Mouse (Mus musculus): ENCODE data around the gene Zfp740. TPM values are rescaled to one million over a fixed set of nuclear protein-coding genes. Genes with fewer than 3 reads are reported as not detected.
A peak's percentile ranks its signal among the peaks of the same experiment; 100 is the strongest.

Gene Zfp740
- polyA plus RNA-seq, 1 experiment from 2014 or later: 64.1 TPM

DNA sequence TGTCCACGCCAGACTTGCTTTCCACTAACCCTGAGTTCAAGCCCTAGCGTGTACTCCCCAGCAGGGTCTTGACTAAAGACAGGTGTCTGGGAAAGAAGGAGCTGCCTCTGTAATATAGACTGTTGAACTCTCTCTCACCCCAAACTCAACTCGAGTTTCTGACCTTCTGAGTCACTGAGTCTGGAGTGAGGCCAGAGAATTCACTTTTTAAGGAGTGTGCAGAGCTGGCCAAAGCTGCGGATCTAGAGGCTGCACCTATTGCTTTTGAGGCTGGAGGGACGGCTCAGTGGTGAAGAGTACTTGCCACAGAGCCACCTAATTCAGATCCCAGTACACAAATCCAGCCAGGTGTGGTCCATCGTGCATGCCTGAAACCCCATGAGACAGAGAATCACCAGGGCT is 35.4 kb upstream of the Zfp740 start:
- peak; percentile 65 for ATAC-seq (ENCODE audit: insufficient read depth)
- Histone ChIP-seq H3K27me3 (ENCODE audit: insufficient read depth, low read length) (no peaks in the 10 kb centered on the region), H3K9ac (no peak overlapping the region), H3K4me1 (ENCODE audit: insufficient read depth) (peaks cover 4% of the 10 kb centered on the region; the same call in 1 of the 2 replicates), H3K36me3 (ENCODE audit: insufficient read depth) (no peaks in the 10 kb centered on the region), H3K4me3 (ENCODE audit: low read depth, low read length) (no peak overlapping the region), H3K27ac (ENCODE audit: low read depth) (peak overlapping the region; percentile 19; the same call in 1 of the 2 replicates), H3K4me2 (no peak overlapping the region), H3K9me3 (ENCODE audit: low read depth, low read length) (no peaks in the 10 kb centered on the region)
- DNase-seq: peak; percentile 82
- 18% methylated on average over 6 of the region's 6 CpGs for WGBS
- no peak for TF ChIP-seq CTCF (IDR thresholded peaks at IDR 0.05; ENCODE audit: low read depth)

DNA sequence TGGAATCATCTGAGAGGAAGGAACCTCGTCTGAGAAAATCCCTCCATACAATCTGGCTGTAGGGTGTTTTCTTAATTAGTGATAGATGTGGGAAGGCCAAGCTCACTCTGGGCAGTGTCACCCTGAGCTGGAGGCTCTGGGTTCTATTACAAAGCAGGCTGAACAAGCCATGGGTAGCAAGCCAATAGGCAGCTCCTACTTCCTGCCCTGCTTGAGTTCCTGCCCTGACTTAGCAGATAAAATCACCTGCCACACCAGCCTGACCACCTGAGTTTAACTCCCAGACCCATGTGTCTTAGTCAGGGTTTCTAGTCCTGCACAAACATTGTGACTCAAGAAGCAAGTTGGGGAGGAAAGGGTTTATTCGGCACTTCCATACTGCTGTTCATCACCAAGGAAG is 34.0 kb upstream of the Zfp740 start:
- Histone ChIP-seq H3K27ac (ENCODE audit: low read depth) (no peak overlapping the region), H3K9me3 (ENCODE audit: low read depth, low read length) (no peaks in the 10 kb centered on the region), H3K27me3 (ENCODE audit: insufficient read depth, low read length) (no peaks in the 10 kb centered on the region), H3K36me3 (ENCODE audit: insufficient read depth) (no peaks in the 10 kb centered on the region), H3K4me3 (ENCODE audit: low read depth, low read length) (no peak overlapping the region), H3K9ac (no peak overlapping the region), H3K4me1 (ENCODE audit: insufficient read depth) (peaks cover 4% of the 10 kb centered on the region; the same call in 1 of the 2 replicates), H3K4me2 (no peak overlapping the region)
- WGBS: 48% methylated on average over 2 of the region's 2 CpGs
- DNase-seq (no peak), ATAC-seq (ENCODE audit: insufficient read depth) (no peak)
- TF ChIP-seq CTCF (IDR thresholded peaks at IDR 0.05; ENCODE audit: low read depth): no peak

DNA sequence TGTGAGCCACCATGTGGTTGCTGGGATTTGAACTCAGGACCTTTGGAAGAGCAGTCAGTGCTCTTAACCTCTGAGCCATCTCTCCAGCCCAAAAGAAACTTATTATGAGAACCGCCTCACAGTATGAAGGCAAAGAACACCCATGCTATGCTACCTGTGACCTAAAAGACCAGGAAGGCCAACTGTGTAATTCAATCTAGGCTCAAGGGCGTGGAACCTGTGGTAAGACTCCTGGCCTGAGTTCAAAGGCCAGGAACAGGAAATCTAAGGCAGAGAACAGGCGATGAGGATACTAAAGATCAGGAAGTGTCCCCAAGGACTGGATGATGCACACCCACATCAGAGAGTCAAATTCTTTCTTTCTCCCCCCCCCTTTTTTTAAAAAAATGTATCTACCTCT is 29.5 kb upstream of the Zfp740 start:
- Histone ChIP-seq H3K4me2 (no peak overlapping the region), H3K9ac (no peak overlapping the region), H3K9me3 (ENCODE audit: low read depth, low read length) (no peaks in the 10 kb centered on the region), H3K36me3 (ENCODE audit: insufficient read depth) (peaks cover 17% of the 10 kb centered on the region; the same call in 1 of the 2 replicates), H3K27me3 (ENCODE audit: insufficient read depth, low read length) (no peaks in the 10 kb centered on the region), H3K4me3 (ENCODE audit: low read depth, low read length) (no peak overlapping the region), H3K27ac (ENCODE audit: low read depth) (no peak overlapping the region), H3K4me1 (ENCODE audit: insufficient read depth) (no peaks in the 10 kb centered on the region)
- DNase-seq (no peak), ATAC-seq (ENCODE audit: insufficient read depth) (no peak)
- no peak for TF ChIP-seq CTCF (IDR thresholded peaks at IDR 0.05; ENCODE audit: low read depth)
- WGBS: 85% methylated on average over 3 of the region's 3 CpGs

DNA sequence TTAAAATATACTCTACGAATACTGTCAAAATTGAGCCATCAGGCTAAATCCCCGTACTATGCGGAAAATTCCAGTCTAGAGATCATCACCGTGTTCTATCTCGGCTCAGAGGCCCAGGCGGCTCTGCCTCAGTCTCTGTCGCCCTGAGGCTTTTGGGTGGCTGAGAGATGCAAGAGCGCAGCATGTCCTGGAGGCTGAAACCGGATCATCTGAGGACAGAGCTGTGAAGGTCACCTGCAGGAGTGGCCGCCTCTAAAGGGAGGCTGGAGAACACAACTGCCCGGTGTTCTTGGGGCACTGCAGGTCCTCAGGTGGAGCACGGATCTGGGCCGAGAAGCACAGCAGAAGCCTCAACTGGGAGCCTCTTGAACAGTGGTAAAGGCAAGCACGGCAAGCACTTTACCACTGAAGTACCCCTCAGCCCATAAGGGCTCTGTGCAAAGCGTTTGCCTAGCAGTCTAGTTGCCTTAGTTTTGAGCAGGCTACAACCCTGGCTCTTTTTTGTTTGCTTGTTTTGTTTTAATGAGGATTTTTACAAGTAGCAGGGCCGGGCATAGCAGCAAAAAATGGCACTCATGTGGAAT is 27.2 kb upstream of the Zfp740 start:
- DNase-seq: no peak
- TF ChIP-seq CTCF (IDR thresholded peaks at IDR 0.05; ENCODE audit: low read depth): no peak
- Histone ChIP-seq H3K27me3 (ENCODE audit: insufficient read depth, low read length) (no peaks in the 10 kb centered on the region), H3K36me3 (ENCODE audit: insufficient read depth) (peaks cover 27% of the 10 kb centered on the region; the same call in 1 of the 2 replicates), H3K4me1 (ENCODE audit: insufficient read depth) (no peaks in the 10 kb centered on the region), H3K9ac (no peak overlapping the region), H3K27ac (ENCODE audit: low read depth) (no peak overlapping the region), H3K4me3 (ENCODE audit: low read depth, low read length) (no peak overlapping the region), H3K4me2 (no peak overlapping the region), H3K9me3 (ENCODE audit: low read depth, low read length) (no peaks in the 10 kb centered on the region)
- ATAC-seq (ENCODE audit: insufficient read depth): no peak
- 74% methylated on average over 16 of the region's 16 CpGs for WGBS

DNA sequence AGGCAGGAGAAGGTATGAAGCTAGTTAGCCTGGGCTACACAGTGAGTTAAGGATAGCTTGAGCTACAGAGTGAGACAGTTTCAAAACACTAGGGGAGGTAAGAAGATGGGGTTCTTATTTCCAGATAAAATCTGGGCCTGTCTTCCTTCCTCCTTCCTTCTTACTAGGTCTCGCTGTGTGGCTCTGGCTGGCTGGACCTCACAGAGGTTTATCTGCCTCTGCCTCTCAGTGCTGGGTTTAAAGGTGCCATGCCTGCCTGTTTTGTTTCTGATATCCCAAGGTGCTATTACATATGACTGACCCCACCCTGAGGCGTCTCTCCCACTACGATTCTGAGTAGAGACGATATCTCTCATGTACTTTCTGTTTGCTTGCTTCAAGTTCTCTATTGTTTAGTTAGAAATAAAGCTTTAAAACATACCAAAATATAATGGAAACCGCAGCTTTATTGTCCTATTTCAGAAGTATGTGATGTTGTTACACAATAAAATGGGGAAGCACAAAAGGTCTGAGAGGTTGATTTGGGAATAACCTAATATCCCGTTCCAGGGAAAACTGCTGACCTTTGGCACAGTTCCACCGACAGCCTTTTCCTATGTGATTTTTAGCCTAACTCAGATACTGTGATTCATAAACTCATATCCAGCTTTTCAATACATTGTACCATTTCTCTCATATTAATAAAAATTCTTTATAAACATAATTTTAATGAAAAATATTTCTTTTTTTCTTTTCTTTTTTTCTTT is 26.3 kb upstream of the Zfp740 start:
- ATAC-seq (ENCODE audit: insufficient read depth) (no peak), DNase-seq (no peak)
- no peak overlapping the region for H3K27ac ChIP-seq (ENCODE audit: low read depth)
- no peaks in the 10 kb centered on the region for H3K4me1 ChIP-seq (ENCODE audit: insufficient read depth)
- no peak overlapping the region for H3K4me3 ChIP-seq (ENCODE audit: low read depth, low read length)
- 80% methylated on average over 7 of the region's 7 CpGs for WGBS
- TF ChIP-seq CTCF (IDR thresholded peaks at IDR 0.05; ENCODE audit: low read depth): no peak
- H3K4me2 ChIP-seq: no peak overlapping the region
- no peak overlapping the region for H3K9ac ChIP-seq
- H3K27me3 ChIP-seq (ENCODE audit: insufficient read depth, low read length): no peaks in the 10 kb centered on the region
- peaks cover 27% of the 10 kb centered on the region; the same call in 1 of the 2 replicates for H3K36me3 ChIP-seq (ENCODE audit: insufficient read depth)
- no peaks in the 10 kb centered on the region for H3K9me3 ChIP-seq (ENCODE audit: low read depth, low read length)

DNA sequence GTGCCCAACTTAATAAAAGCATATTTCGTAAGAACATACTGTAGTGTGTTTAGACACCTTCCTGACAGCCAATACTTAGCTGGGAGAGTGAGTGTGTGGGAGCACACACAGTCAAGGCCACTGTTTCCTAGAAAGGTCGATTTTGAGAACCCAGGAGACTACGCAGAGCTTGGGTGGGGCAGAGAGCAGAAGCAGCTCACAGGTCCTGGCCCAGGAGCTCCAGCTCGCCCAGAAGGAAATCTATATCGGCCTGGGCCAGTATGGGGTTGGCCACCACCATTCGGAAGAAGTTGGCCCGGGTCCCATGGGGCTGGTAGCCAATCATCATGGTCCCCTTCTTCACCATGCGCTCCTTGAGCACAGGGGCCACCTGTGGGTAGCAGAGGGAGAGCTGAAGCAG is 25.6 kb upstream of the Zfp740 start:
- no peak for DNase-seq
- no peak for TF ChIP-seq CTCF (IDR thresholded peaks at IDR 0.05; ENCODE audit: low read depth)
- Histone ChIP-seq H3K4me2 (no peak overlapping the region), H3K27ac (ENCODE audit: low read depth) (no peak overlapping the region), H3K4me1 (ENCODE audit: insufficient read depth) (no peaks in the 10 kb centered on the region), H3K36me3 (ENCODE audit: insufficient read depth) (peaks cover 27% of the 10 kb centered on the region; the same call in 1 of the 2 replicates), H3K9me3 (ENCODE audit: low read depth, low read length) (no peaks in the 10 kb centered on the region), H3K9ac (no peak overlapping the region), H3K27me3 (ENCODE audit: insufficient read depth, low read length) (no peaks in the 10 kb centered on the region), H3K4me3 (ENCODE audit: low read depth, low read length) (no peak overlapping the region)
- ATAC-seq (ENCODE audit: insufficient read depth): no peak; the same call in 1 of the 2 replicates
- WGBS: 80% methylated on average over 8 of the region's 8 CpGs

DNA sequence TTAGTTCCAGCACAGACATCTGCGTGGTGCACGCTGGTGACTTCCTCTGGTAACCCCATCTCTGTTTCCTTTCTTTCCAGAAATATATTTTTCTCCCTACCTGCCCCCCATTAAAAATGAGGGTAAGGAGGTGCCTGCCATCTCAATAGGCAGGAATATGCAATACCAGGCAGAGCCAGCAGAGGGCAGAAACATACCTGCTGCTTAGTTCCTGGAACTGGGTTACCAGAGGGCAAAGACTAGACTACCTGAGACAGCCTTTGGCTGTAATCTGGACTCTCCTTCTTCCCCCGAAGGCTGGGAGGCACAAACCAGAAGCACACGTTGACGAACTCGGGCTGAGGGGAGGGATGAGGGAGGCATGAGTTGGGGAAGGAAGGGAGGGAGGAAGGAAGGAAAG is 24.8 kb upstream of the Zfp740 start:
- WGBS: 19% methylated on average over 6 of the region's 6 CpGs
- Histone ChIP-seq H3K27ac (ENCODE audit: low read depth) (no peak overlapping the region), H3K27me3 (ENCODE audit: insufficient read depth, low read length) (no peaks in the 10 kb centered on the region), H3K4me2 (no peak overlapping the region), H3K9ac (no peak overlapping the region), H3K9me3 (ENCODE audit: low read depth, low read length) (no peaks in the 10 kb centered on the region), H3K4me3 (ENCODE audit: low read depth, low read length) (no peak overlapping the region), H3K4me1 (ENCODE audit: insufficient read depth) (no peaks in the 10 kb centered on the region), H3K36me3 (ENCODE audit: insufficient read depth) (peaks cover 32% of the 10 kb centered on the region; the same call in 1 of the 2 replicates)
- TF ChIP-seq CTCF (IDR thresholded peaks at IDR 0.05; ENCODE audit: low read depth): peak; percentile 91
- ATAC-seq (ENCODE audit: insufficient read depth) (no peak), DNase-seq (peak; percentile 86)

Measured in lung, embryonic 14.5 days (tissue).